Mouse (Mus musculus) cerebellum, adult 2 months (tissue): ENCODE data around the gene Dot1l.
A peak's percentile ranks its signal among the peaks of the same experiment; 100 is the strongest.

Experiments
- CTCF ChIP-seq: fragments of 200-500 bp; IDR thresholded peaks from 2 replicates; pipeline ENCODE4 v1.5.1; 2011; ENCODE audit warnings: low read depth, mild to moderate bottlenecking, control low read depth, low read length, moderate library complexity, borderline replicate concordance; ENCODE audit not compliant: insufficient read depth
- POLR2A ChIP-seq: fragments of 200-500 bp; IDR thresholded peaks from 2 replicates; pipeline ENCODE4 v1.6.1; 2011; ENCODE audit warnings: low read length, control low read depth, borderline replicate concordance; ENCODE audit not compliant: insufficient read depth

GRCm38 (mm10) chr10:80742180-80742978 lies 12.6 kb upstream of the Dot1l start, which contains the start of gene Ap3d1:
- TF ChIP-seq CTCF, result no peak
- peak; percentile 66; the same call in 1 of the 2 replicates for TF ChIP-seq POLR2A
